Mouse (Mus musculus): ENCODE measurements around the gene Aen.

The Aen gene

GRCm38 (mm10) chr7:78953886-78954572, 58.4 kb downstream of the Aen start:
- TF ChIP-seq GATA4 (IDR thresholded peaks at IDR 0.05; ENCODE audit: insufficient replicate concordance, low read length) = no peak

- no peak for TF ChIP-seq GATA4 (IDR thresholded peaks at IDR 0.05; ENCODE audit: insufficient replicate concordance, low read length)
Observed at GRCm38 (mm10) chr7:78954619-78955018, 59.0 kb downstream of the Aen start.

DNA sequence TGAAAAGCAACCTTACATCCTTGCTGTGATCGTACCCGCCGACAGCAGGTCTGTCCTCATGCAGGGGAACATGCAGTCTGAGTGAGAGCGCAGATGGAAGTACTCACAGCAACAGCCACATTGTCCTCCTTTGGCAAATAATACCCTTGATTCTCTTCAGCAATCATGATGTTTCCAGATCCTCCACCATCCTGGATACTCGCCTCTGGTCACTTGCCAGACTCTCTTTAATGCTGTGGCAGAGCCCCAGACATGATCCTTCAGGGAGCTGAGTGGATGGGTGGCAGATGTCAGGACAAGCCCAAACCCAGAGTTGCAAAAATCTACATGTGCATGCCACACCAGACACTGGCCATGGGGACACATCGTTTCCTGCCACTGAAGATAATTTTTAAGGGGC, 59.4 kb downstream of the Aen start:
- no peak for TF ChIP-seq GATA4 (IDR thresholded peaks at IDR 0.05; ENCODE audit: insufficient replicate concordance, low read length)

DNA sequence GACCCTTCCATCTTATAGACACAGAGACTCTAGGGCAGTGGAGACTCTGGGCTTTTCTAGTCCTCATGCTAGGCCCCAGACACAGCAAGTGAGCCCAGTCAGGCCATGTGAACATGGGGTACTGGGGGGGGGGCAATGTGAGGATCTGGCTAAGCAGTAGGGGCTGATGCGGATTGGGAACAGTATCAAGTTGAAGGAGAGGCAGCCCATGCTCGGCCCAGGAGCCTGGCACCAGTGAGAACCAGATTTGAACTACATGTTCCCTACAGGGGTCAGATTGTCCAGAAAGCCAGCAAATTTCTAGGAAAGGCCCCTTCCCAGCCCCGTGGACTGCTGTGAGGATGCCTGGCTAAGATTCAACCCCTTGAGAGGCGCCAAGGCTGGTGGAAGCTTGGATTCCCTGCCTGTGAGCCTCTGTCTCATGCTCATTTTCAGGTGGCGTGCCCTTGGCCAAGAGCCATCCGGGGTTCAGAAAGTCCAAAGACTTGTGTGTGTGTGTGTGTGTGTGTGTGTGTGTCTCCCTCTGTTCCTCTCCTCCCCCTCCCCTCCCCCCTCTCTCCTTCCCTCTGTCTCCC, 62.9 kb downstream of the Aen start:
- no peak for TF ChIP-seq GATA4 (IDR thresholded peaks at IDR 0.05; ENCODE audit: insufficient replicate concordance, low read length)

Measured in liver, adult (tissue).